Mouse (Mus musculus) limb, embryonic 11.5 days (tissue): Measurements from ENCODE around the gene Sh3bp4. TPM values are rescaled to one million over a fixed set of nuclear protein-coding genes. Genes with fewer than 3 reads are reported as not detected.
A peak's percentile ranks its signal among the peaks of the same experiment; 100 is the strongest.

ENCODE experiments used
- ATAC-seq: fragments of 200-750 bp; cut with Nextera tagmentation; 2 replicates; pipeline ENCODE4 v1.8.0; 2017; ENCODE audit warnings: low read depth; ENCODE audit not compliant: insufficient number of reproducible peaks, low FRiP score, low TSS enrichment
- DNase-seq: peaks from one replicate; pipeline ENCODE4 v3.0.0-alpha.2; 2015; ENCODE audit warnings: low spot score
- H3K27ac ChIP-seq: fragments of 300-500 bp; sonication (generic); replicated peaks from 2 replicates; pipeline ENCODE4 v1.5.1; 2014; ENCODE audit warnings: low read depth, mild to moderate bottlenecking, low read length
- H3K27me3 ChIP-seq: fragments of 300-500 bp; sonication (generic); 2 replicates; pipeline ENCODE4 v1.6.1; 2014; ENCODE audit warnings: mild to moderate bottlenecking, low read length, mixed read lengths; ENCODE audit not compliant: control insufficient read depth, insufficient read depth
- H3K36me3 ChIP-seq: fragments of 300-500 bp; sonication (generic); 2 replicates; pipeline ENCODE4 v1.6.1; 2014; ENCODE audit warnings: mild to moderate bottlenecking, low read length, moderate library complexity, mixed read lengths; ENCODE audit not compliant: control insufficient read depth, insufficient read depth
- H3K4me1 ChIP-seq: fragments of 300-500 bp; sonication (generic); 2 replicates; pipeline ENCODE4 v1.6.1; 2014; ENCODE audit warnings: low read length, mixed read lengths; ENCODE audit not compliant: control insufficient read depth, insufficient read depth
- H3K4me2 ChIP-seq: fragments of 300-500 bp; sonication (generic); 2 replicates; pipeline ENCODE4 v1.6.1; 2014; ENCODE audit warnings: low read depth, mild to moderate bottlenecking, moderate library complexity; ENCODE audit not compliant: severe bottlenecking
- H3K4me3 ChIP-seq: fragments of 300-500 bp; sonication (generic); 2 replicates; pipeline ENCODE4 v1.5.1; 2014; ENCODE audit warnings: low read depth, low read length
- H3K9ac ChIP-seq: fragments of 300-500 bp; sonication (generic); 2 replicates; pipeline ENCODE4 v1.6.1; 2014; ENCODE audit warnings: mild to moderate bottlenecking, low read length
- H3K9me3 ChIP-seq: fragments of 300-500 bp; sonication (generic); 2 replicates; pipeline ENCODE4 v1.6.1; 2016; ENCODE audit warnings: low read length; ENCODE audit not compliant: control insufficient read depth
- WGBS: fragments of 180-500 bp; shearing (Covaris S2); extraction: QIAGEN DNeasy Blood & Tissue Kit; methylation state at CpG from one replicate; pipeline ENCODE4 v1.1.7; 2014; 5-methylcytosine and 5-hydroxymethylcytosine counted together
- polyA plus RNA-seq: library from polyadenylated mRNA; unstranded; fragments of >200 nt; fragmentation: Nextera tagmentation; extraction: Ambion mirVana; gene quantifications from 2 replicates; pipeline ENCODE4 v1.2.1, GENCODE M21; 2014

Sh3bp4 gene
- polyA plus RNA-seq, 1 experiment from 2014 or later, result 20.6 TPM

GRCm38 (mm10) chr1:89152576-89152975 lies 82.4 kb downstream of the Sh3bp4 start:
- H3K4me3 ChIP-seq, result no peak overlapping the region
- no peaks in the 10 kb centered on the region for H3K4me1 ChIP-seq
- no peak overlapping the region for H3K9ac ChIP-seq
- H3K27ac ChIP-seq, result no peak overlapping the region
- H3K36me3 ChIP-seq, result peaks cover 4% of the 10 kb centered on the region; the same call in 1 of the 2 replicates
- 88% methylated on average over 7 of the region's 7 CpGs for WGBS
- H3K4me2 ChIP-seq, result no peak overlapping the region
- no peak for ATAC-seq
- DNase-seq, result no peak
- no peaks in the 10 kb centered on the region for H3K9me3 ChIP-seq
- no peaks in the 10 kb centered on the region for H3K27me3 ChIP-seq

GRCm38 (mm10) chr1:89153203-89153602 lies 83.0 kb downstream of the Sh3bp4 start:
- H3K4me2 ChIP-seq, result no peak overlapping the region
- ATAC-seq (no peak), DNase-seq (no peak)
- H3K4me1 ChIP-seq, result no peaks in the 10 kb centered on the region
- H3K4me3 ChIP-seq, result no peak overlapping the region
- WGBS, result 89% methylated on average over 6 of the region's 6 CpGs
- no peak overlapping the region for H3K9ac ChIP-seq
- H3K27me3 ChIP-seq, result no peaks in the 10 kb centered on the region
- peaks cover 4% of the 10 kb centered on the region; the same call in 1 of the 2 replicates for H3K36me3 ChIP-seq
- no peaks in the 10 kb centered on the region for H3K9me3 ChIP-seq
- H3K27ac ChIP-seq, result no peak overlapping the region

- no peak for DNase-seq
- Histone ChIP-seq H3K27me3 (no peaks in the 10 kb centered on the region), H3K4me1 (peaks cover 7% of the 10 kb centered on the region; the same call in 1 of the 2 replicates), H3K36me3 (no peaks in the 10 kb centered on the region), H3K4me2 (no peak overlapping the region), H3K4me3 (no peak overlapping the region), H3K9ac (no peak overlapping the region), H3K9me3 (no peaks in the 10 kb centered on the region), H3K27ac (no peak overlapping the region)
- WGBS, result 98% methylated on average over 6 of the region's 6 CpGs
- ATAC-seq, result no peak
Measured at GRCm38 (mm10) chr1:89163483-89163882, 93.3 kb downstream of the Sh3bp4 start.

GRCm38 (mm10) chr1:89164281-89164680 lies 94.1 kb downstream of the Sh3bp4 start:
- Histone ChIP-seq H3K9me3 (no peaks in the 10 kb centered on the region), H3K27me3 (no peaks in the 10 kb centered on the region), H3K27ac (no peak overlapping the region; the same call in 1 of the 2 replicates), H3K9ac (no peak overlapping the region), H3K4me1 (peaks cover 7% of the 10 kb centered on the region; the same call in 1 of the 2 replicates), H3K4me3 (no peak overlapping the region), H3K36me3 (no peaks in the 10 kb centered on the region), H3K4me2 (no peak overlapping the region)
- ATAC-seq (no peak), DNase-seq (no peak)
- WGBS, result 85% methylated on average over 5 of the region's 5 CpGs

- 41% methylated on average over 7 of the region's 7 CpGs for WGBS
- Histone ChIP-seq H3K4me1 (peaks cover 7% of the 10 kb centered on the region; the same call in 1 of the 2 replicates), H3K36me3 (no peaks in the 10 kb centered on the region), H3K4me2 (no peak overlapping the region), H3K27me3 (no peaks in the 10 kb centered on the region), H3K9me3 (no peaks in the 10 kb centered on the region), H3K9ac (no peak overlapping the region), H3K27ac (no peak overlapping the region; the same call in 1 of the 2 replicates), H3K4me3 (no peak overlapping the region)
- DNase-seq (peak; percentile 28), ATAC-seq (no peak)
Measured at GRCm38 (mm10) chr1:89164685-89165084, 94.5 kb downstream of the Sh3bp4 start.

DNA sequence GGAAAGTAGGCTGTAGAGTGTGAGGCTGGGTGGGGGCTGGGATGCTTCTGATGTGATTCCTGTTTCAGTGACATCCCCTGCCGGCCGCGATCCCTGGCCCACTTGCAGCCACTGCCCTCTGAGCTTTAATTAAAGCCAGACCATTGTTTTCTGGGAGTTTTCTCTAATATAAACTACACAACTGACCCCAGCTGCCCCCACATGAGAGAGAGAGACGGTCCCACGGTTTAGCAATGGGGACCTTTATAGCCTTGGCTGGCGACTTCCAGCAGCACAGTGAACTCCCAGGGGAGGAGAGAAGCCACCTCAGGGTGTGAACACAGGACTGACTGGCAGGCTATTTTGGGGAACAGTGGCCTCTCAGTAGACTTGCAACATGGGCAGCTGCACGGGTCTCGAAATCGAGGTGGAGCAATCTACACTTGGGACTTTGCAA lies 96.6 kb downstream of the Sh3bp4 start:
- no peaks in the 10 kb centered on the region for H3K36me3 ChIP-seq
- H3K27me3 ChIP-seq, result no peaks in the 10 kb centered on the region
- no peak overlapping the region for H3K4me3 ChIP-seq
- peak; percentile 26 for DNase-seq
- 15% methylated on average over 9 of the region's 9 CpGs for WGBS
- no peak overlapping the region for H3K4me2 ChIP-seq
- peaks cover 7% of the 10 kb centered on the region; the same call in 1 of the 2 replicates for H3K4me1 ChIP-seq
- ATAC-seq, result no peak
- H3K9ac ChIP-seq, result no peak overlapping the region
- no peaks in the 10 kb centered on the region for H3K9me3 ChIP-seq
- no peak overlapping the region for H3K27ac ChIP-seq

DNA sequence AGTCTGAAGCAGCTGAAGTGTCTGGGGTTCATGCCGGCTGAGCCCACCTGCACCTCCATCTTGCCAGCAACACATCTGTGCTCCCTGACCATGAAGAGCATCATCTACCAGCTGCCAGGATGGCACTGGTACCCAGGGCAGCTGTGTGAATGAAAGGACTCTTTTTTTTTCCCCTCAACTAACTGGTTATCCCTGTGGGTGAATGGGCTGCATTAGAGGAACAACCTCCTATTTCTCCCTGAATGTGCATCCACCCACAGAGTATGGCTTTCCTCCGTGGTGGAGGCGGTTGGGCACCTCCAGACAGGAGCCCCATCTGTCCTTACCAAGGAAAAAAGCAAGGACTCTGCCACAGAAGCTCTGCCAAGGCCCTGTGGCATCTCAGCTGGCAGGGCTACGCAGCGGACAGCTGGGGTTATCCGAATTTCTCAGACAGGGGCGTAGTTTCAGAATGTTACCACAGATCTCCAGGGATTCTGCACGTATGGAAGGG lies 101.1 kb downstream of the Sh3bp4 start:
- H3K4me3 ChIP-seq, result no peak overlapping the region
- H3K9me3 ChIP-seq, result no peaks in the 10 kb centered on the region
- H3K36me3 ChIP-seq, result no peaks in the 10 kb centered on the region
- H3K9ac ChIP-seq, result no peak overlapping the region
- no peak for ATAC-seq
- no peak overlapping the region for H3K27ac ChIP-seq
- DNase-seq, result no peak
- H3K4me1 ChIP-seq, result peaks cover 7% of the 10 kb centered on the region; the same call in 1 of the 2 replicates
- H3K27me3 ChIP-seq, result no peaks in the 10 kb centered on the region
- H3K4me2 ChIP-seq, result no peak overlapping the region
- 89% methylated on average over 8 of the region's 8 CpGs for WGBS

- H3K36me3 ChIP-seq, result no peaks in the 10 kb centered on the region
- WGBS, result 69% methylated on average over 7 of the region's 7 CpGs
- no peak for DNase-seq
- ATAC-seq, result no peak
- H3K9ac ChIP-seq, result no peak overlapping the region
- H3K4me2 ChIP-seq, result no peak overlapping the region
- no peak overlapping the region for H3K27ac ChIP-seq
- H3K27me3 ChIP-seq, result no peaks in the 10 kb centered on the region
- H3K4me1 ChIP-seq, result no peaks in the 10 kb centered on the region
- no peak overlapping the region for H3K4me3 ChIP-seq
- H3K9me3 ChIP-seq, result no peaks in the 10 kb centered on the region
Measured at GRCm38 (mm10) chr1:89174621-89175020, 104.4 kb downstream of the Sh3bp4 start.

GRCm38 (mm10) chr1:89175355-89175754 lies 105.1 kb downstream of the Sh3bp4 start:
- Histone ChIP-seq H3K4me3 (no peak overlapping the region), H3K36me3 (no peaks in the 10 kb centered on the region), H3K4me2 (no peak overlapping the region), H3K27ac (no peak overlapping the region), H3K9me3 (no peaks in the 10 kb centered on the region), H3K27me3 (no peaks in the 10 kb centered on the region), H3K4me1 (no peaks in the 10 kb centered on the region), H3K9ac (no peak overlapping the region)
- no peak for DNase-seq
- ATAC-seq, result no peak
- WGBS, result 54% methylated on average over 2 of the region's 2 CpGs
